Mouse (Mus musculus): ENCODE measurements around the gene Kctd20. TPM values are rescaled to one million over a fixed set of nuclear protein-coding genes. Genes with fewer than 3 reads are reported as not detected.

The Kctd20 gene
- polyA plus RNA-seq (2017; shearing (Covaris generic)) = 84.5 TPM

GRCm38 (mm10) chr17:28951831-28952799 lies at the start of gene Kctd20:
Gene Kctd20, plus strand, starts transcription at chr17:28951950.

GRCm38 (mm10) chr17:28915060-28915628 lies 36.6 kb upstream of the Kctd20 start, which contains the start of gene 4930539E08Rik:
Gene 4930539E08Rik, minus strand, starts transcription at chr17:28915324.

GRCm38 (mm10) chr17:28943740-28944139 lies 8.0 kb upstream of the Kctd20 start, which contains the start of gene Pxt1:
Gene Pxt1, minus strand, starts transcription at chr17:28943840.

GRCm38 (mm10) chr17:29007641-29008325 lies 56.0 kb downstream of the Kctd20 start, which contains the start of gene Stk38:
Gene Stk38, minus strand, starts transcription at chr17:29007995.

Other genes with a start within 250 kb of the Kctd20 start
- 9.8 TPM for gene AC170998.1, start 225.9 kb upstream of the Kctd20 start, polyA plus RNA-seq (2017; shearing (Covaris generic))
- gene Mapk13, start 182.7 kb upstream of the Kctd20 start, polyA plus RNA-seq (2017; shearing (Covaris generic)) = not detected
- gene Brpf3, start 150.9 kb upstream of the Kctd20 start, polyA plus RNA-seq (2017; shearing (Covaris generic)) = 16.0 TPM
- 0.12 TPM for gene Pnpla1, start 93.5 kb upstream of the Kctd20 start, polyA plus RNA-seq (2017; shearing (Covaris generic))
- 0.26 TPM for gene 4930539E08Rik, start 36.6 kb upstream of the Kctd20 start, polyA plus RNA-seq (2017; shearing (Covaris generic))
- gene Pxt1, start 8.1 kb upstream of the Kctd20 start, polyA plus RNA-seq (2017; shearing (Covaris generic)) = not detected
- gene Stk38, start 56.0 kb downstream of the Kctd20 start, polyA plus RNA-seq (2017; shearing (Covaris generic)) = 453 TPM
- 502 TPM for gene Srsf3, start 80.7 kb downstream of the Kctd20 start, polyA plus RNA-seq (2017; shearing (Covaris generic))
- 7.4 TPM for gene Cdkn1a, start 139.0 kb downstream of the Kctd20 start, polyA plus RNA-seq (2017; shearing (Covaris generic))
- not detected for gene Rab44, start 162.2 kb downstream of the Kctd20 start, polyA plus RNA-seq (2017; shearing (Covaris generic))